Mouse (Mus musculus) mouse embryonic stem cell (cell line): ENCODE measurements around the gene Kcnj11.

Source experiments
- in situ Hi-C, 2 experiments: fragments of 300-500 bp; cut with MboI; formaldehyde crosslinking; loops; 1 replicate in 1 of 2; 3 replicates in 1 of 2; pipeline ENCODE4 v1.14.3; 2019 to 2020; ENCODE audit warnings: low sequenced_read_pairs in 2 of 2, low pct_unique_long_range_greater_than_20kb in 1 of 2, mixed read lengths in 1 of 2; ENCODE audit not compliant: unreplicated experiment in 1 of 2

Kcnj11 gene

DNA sequence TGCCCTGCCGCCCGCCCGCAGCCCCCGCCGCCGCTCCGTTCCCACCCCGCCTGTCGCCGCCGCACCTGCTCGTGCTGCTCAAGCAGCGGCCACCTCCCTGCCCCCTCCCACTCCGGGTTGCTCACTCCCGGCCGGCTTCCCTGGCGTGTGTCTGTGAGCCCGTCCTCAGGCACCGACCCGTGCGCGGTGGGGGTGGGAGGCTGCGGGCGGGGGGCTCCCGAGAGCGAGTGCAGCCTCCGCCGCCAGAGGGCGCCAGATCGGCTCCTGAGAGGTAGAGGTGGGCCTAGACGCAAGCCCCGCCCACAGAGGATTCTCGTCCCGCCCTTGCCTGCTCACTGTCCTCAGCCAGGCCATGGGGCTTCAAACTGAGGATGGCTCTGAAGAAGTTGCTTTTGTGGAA is at the start of gene Kcnj11:
Gene Kcnj11, minus strand, starts transcription at position 202 of the 400 bp plus-strand sequence.
- in situ Hi-C loops = no loop called here

DNA sequence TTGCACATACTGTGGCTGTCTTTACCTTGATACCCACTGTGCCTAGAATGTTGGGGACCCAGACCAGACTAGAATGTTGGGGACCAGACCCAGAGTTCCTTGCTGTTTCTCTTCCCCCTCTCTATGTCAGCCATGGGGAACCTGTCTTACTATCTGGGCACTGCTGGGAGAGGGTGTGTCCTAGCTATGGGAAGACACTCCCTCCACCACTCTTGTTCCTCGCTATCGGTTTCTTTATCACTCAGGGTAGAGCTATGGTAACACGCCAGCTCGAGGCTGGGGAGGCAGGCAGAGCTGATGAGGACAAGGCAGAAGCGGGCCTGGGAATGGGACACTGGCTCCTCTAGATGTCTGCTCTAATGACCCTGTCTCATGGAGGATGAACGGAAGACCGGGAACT is 46.9 kb upstream of the Kcnj11 start:
- in situ Hi-C loops = no loop called here

DNA sequence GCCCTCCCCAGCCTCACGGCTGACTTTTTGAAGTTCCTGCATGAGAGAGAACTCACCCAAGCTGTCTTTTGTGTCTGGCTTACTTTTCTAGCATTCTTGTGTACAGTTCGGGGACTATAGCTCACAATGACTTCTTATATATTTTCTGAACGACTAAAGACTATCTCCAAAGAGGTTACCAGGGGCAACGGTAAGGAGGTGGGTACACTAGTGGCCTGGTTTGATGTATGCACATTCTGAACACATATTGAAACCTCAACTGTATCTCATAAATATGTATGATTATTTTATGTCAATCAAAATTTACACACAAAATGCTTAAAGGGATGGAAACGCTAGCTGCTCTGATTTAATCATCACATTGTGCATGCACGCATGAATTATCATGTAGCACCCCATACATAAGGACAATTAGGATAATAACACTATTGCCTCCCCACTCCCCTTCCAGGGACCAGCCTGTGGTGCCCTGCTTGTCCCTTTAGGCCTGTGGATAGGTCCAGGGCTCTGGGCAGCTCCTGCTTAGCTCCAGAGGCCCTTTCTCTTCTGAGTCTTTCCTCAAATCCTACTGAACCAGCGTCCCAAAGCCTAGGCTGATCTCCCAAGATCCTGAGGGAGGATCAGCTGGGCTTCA is 46.2 kb upstream of the Kcnj11 start:
- in situ Hi-C loops = no loop called here

DNA sequence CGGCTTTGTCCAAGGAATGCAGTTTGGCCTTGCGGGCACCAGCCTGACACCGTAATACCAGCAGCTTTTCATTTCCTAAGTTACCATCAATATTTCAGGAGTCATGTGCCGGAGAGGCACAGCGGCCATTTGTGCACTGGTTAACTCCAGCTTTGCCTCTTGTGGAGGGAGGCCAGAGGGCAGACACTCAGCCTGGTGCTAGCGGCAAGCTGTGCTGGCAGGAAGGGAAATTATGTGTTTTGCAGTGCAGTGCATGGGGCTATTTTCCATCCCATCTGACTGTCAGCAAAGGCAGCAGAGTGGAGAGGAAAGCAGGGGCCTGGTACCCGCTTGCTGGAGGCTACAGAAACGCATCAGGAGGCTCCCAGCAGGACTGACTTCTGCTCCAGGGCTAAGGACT is 43.5 kb upstream of the Kcnj11 start:
- in situ Hi-C loops = no loop called here

DNA sequence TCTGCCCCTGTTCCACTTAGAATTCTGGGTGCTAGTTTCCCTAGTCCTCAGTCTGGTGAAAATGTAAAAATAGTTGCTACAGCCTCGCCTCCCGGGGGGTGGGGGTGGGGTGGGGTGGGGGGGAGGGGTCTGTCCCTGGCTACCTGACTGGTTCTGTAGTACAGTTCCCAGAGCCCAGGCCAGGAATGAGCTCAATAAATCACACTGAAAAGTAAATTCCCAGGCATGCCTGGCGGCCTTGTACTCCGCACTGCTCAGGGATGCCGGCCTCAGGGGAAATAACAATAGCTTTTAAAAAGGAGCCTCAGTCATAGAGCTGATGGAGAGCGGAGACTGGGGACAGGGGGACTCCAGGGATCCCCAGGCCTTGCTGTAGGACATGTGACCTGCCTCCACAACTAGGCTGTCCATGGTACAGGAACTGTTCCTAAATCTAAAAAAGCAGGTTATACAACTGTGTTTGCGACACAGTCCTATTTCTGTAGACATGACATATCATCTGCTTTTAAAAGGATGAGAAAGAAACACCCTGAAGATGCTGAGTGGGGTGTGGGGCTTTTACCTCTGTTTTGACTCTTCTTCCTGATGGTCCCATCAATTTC is 37.9 kb upstream of the Kcnj11 start:
- in situ Hi-C loops = no loop called here

DNA sequence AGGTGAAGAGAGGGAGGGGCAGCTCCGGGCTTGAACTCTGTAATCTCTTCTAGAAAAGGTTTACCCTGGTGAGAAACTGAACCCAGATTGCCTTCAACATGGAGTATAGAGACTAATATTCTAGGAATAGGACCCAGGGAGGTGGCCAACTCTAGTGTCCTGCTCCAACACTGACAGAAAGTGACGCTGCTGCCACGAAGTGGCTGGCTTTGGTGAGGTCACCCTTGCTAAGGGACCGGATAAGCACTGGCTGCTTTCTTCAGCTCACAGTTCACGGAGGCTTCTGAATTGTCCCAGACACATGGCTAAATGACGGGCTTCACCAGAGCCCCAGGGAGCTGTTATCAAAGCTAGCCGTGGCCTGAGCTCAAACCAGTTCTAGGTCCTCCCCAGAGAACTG is 33.3 kb upstream of the Kcnj11 start:
- in situ Hi-C loops = no loop called here

DNA sequence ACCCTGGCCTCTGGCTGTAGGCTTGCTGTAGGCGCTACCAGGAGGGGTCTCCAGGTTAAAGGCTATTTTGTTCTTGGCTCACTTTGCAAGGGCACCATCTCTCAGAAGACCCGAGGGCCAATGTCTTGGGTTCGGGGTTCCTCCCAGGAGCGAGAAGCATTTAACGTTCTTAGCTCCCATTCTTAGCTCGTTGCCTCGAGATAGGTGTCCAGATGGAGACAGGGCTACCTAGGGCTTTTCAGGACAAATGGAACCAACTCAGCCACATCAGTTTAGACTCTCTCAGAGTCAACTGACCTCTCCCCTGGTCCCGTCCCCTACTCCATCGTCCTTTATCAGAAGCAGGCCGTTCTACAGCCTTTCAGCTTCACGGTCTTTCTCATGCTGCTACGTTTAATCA is 31.7 kb upstream of the Kcnj11 start:
- in situ Hi-C loops = no loop called here

DNA sequence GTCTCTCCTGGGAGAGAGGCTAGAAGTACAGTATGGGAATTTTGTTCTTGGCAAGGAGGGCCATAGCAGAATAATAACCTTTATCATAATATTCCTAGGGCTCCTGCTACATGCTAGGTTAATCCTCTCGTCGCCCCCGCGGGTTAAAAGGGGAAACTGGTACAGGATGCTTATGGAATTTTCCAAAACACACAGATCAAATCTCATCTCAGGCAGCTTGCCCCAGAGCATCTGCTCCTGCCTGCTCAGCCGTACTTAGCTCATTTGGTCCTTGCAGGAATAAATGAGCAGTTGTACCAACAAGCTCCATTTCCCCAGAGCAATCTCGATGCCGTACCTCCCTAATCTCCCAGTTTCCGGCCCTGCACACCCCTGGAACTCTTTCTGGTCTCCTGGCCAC is 31.2 kb upstream of the Kcnj11 start:
- in situ Hi-C loops = no loop called here

DNA sequence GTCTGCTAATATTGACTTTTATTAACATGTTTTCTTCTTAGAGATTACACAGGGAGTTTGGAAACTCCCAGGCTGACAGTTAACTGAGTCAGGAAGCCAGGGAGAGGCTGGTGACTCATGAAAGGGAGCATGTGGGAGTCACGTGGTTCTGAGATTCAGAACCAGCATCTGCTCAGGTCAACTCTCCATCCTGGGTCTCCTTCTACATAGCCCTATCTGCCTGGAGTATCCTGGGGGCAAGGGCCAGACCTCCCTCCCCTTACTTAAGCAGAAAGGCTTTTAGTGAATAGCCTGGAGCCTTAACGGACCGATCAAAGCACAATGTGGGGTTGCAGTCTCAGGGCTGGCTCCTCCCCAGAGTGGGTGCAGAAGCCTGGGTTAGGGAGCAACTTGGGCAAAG is 30.7 kb upstream of the Kcnj11 start:
- in situ Hi-C loops = no loop called here

DNA sequence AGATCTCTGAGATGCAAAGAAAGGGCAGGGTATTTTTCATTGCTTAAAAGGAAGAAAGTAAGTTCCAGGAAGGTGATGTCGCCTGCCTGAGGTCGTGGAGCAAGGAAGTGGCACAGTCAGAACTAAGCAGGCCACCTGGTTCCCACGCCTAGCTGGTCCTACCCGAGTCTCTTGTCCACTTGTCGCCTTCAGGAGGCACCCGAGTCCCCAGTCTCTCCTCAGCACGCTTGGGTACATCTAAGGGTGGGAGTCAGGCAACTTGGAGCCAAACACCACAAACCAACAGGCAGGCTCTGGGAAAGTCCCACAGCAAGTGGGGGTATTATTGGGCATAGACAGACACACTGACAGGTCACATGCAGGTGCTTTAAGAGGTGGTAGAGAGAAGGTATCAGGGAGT is 30.2 kb upstream of the Kcnj11 start:
- in situ Hi-C loops = no loop called here

DNA sequence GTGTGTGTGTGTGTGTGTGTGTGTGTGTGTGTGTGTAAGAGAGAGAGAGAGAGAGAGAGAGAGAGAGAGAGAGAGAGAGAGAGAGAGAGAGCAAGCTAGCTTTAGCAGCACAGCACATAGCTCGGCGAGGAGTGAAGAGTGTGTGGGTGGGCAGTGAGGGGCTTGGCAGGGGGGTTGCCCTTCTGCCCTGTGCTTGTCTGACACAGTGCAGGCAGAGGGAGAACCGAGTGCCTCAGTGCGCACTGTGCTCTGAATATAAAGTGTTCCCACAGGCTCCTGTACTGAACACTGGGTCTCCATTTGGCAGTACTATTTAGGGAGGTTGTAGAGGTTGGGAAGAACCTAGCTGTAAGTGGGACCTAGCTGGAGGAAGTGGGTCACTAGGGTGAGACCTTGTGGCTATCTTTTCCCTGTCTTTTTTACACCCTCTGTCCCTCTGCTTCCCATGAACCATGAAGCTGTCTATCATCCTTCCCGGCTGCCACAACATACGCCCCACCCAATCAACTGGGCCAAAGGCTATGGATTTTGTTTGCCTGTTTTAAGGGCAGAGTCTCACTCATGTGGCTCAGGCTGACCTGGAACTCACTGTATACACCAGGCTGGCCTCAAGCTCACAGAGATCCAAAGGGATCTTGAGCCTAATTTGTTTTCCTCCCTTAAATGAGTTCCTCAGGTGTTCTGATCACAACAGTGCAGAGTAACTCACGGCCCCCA is 29.1 kb upstream of the Kcnj11 start:
- in situ Hi-C loops = no loop called here

DNA sequence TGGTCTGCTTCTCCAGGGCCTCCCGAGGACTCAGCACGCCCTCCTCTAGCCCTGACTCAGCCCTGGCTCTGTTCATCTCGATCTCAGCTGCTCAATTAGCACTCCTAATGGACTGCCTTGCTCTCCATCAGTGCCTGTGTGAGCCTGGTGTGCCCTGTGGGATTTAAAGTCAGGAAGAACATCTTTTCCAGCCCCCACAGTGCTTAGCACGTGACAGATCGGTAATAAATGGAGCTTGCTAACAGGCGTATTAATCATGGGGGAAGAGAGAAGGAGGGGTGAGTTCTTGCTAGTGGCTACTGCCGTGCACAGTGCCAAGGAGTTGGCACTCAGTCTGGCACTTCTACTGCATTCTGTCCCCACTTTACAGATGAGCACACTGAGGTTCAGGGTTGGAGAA is 27.6 kb upstream of the Kcnj11 start:
- in situ Hi-C loops = no loop called here

DNA sequence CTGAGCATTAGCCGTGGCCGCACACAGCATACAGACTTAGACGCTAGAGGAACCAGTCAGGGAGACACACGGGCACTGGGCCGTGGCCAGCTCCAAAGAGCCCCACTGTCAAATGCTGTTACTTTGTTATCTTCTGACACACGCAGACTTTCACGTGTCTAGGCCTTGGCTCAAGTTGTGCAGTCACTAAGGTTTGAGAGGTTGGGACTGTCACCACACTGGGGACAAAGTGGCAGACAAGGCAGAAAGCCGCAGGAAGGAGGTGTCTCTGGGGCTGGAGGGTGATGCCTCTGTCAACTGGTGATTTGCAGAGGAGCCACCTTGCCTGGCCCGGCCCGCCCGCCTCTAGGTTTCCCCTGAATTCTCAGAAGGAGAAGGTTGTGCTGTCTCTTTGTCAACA is 24.8 kb upstream of the Kcnj11 start:
- in situ Hi-C loops = no loop called here

DNA sequence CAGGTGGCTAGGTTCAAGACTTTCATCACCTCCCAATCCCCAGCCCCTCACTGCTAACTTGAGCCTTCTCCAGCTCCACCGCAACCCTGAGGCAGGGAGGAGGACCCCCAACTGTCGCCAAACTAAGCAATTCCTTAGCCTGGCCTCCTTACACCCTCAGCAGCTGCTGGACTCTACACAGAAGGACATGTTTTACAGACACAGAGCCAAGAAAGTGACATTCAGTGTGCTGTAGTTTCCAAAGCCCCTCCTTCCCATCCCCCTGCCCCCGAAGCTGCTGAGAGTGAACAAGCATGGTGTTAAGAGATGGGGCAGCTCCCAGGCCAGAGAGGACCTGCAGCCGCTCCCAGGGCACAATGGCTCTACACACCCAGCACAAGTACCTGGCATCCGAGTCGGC is 23.9 kb upstream of the Kcnj11 start:
- in situ Hi-C loops = no loop called here

DNA sequence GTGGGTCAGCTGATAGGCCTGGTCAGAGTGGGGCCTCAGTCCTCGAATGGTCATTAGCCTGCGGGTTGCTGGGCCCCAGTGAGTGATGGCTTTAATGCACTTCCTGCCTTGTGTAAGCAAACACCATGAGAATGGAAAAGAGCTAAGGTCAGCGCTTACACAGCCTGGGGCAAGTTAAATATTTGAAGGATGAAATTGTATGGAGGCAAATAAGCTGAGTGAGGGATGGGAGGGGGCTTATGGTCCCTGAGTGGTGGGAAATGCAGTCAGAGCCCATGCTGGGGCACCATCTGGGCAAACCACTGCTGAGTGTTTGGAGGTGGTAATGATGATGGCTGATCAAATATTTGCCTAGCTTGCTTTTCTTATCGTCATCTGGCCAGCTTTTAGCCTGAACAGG is 22.4 kb upstream of the Kcnj11 start:
- in situ Hi-C loops = no loop called here

DNA sequence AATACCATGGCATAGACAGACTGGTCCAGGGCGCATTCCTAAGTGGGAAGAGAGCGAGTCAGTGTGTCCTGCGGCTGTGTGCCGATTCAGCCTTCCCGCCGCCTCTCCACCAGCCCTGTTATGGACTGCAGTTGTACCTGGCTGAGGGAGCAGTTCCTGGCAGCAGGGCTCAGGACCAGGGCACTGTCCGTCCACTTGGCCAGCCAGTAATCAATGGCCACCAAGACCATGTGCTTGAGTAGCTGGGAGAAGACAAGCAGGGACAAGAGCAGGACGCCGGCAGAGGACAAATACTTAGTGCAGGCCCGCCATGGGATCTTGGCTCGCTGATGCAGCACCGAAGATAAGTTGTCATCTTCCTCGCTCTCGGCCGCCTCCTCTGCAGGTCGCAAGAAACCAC is 16.5 kb upstream of the Kcnj11 start:
- in situ Hi-C loops = no loop called here

DNA sequence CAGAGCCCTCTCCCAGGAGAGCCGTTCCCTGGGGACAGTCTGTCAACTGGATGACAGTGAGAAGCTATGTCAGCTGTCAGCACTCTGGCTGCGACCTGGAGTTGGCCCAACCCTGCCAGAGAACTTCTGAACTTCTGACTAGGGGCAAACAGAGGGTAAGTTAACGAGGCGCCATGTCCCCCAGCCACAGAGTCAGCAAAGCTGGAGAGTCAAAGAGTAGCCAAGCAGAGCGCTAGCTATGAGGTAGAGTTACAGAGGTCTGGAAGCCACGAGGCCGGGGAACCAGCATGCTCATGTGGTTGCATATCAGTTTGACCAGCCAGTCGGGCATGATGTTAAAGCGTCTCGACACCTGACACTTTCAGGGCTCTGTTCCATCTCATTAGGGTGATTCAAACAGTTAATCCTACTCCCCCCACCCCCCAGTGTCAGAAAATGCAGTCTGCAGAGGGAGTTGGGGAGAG is 15.6 kb upstream of the Kcnj11 start:
- in situ Hi-C loops = no loop called here

DNA sequence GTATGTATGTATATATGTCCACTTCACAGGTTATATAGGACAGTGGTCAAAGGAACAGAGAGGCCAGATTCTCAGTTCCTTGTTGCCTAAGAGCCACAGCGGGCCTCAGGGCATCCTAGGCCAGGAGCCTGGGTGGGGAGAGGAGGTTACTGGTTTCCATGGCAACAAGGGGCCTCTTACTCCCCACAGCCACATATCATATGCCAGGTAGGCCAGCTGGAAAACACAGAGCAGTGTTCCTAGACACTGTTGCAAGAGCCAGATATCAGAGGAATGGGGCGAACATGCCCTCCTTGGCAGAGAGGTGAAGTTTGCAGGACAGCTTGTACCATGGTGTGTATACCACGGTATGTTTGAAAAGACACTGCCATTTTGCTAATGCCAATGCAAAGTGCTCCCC is 12.9 kb upstream of the Kcnj11 start:
- in situ Hi-C loops = no loop called here

DNA sequence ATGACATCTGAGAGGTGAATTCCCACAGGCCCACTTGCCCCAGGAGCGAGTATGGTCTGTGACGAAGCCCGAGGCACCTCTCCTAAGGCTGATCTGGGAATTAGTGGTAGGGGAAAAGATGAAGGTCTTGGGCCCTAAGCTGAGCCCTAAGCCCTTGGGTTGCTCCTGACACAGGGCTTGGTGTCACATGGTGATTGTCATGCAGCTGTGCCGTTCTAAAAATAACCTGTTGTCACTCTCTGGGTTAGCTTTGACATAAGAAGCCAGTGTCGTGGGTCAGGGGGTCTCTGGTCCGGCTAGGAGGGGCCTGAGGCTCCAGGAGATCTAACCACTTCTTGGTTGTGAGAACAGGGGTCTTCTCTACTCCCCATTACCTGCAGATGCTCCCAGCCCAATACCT is 11.4 kb upstream of the Kcnj11 start:
- in situ Hi-C loops = no loop called here

DNA sequence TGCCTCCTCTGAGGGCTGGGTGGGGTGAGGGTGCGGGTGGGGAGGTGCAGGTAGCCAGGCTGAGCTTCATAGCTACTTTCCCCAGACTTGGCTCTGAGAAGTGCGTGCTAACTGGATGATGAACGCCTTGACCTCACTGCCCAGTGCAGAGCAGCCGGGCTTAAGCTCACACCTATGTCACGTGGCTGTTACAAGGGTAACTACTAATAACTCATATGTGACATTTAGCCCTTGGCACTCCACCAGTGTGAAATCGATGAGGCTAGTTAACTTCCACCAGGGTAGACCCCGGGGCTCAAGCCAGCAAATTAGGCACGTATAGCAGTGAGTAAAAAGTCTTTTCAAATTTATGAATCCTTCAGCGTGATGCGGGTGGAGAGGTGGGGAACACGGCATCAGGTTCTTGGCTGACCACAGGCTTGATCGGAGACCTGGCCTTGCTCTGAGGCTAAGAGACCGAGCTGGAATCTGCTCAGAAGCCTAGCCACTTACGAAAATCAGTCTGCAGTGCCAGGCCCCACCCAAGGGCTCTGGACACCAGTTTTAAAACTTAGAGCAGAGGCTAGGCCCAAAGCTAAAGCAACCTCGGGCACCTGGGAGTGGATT is 10.8 kb upstream of the Kcnj11 start:
- in situ Hi-C loops = no loop called here
